ENCODE assay signal across 25 mouse cellular contexts in the genomic region with DNA sequence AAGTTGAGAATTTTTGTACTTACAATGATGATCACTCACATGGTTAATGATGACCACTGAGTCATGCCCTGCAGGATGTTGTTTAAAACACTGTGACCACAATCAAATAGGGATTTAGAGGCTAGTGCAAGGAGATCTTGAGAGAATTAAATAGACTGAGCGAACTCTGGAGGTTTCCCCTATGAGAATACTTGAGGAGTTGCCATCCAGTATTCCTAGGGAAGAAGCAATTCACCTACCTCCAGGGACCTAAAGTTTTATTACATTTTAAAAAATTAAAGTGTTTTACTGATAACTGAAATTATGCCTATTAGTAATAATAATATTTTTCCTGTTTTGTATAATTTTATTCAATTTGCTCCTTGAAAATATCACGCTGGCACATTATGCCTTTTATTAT. TPM values are rescaled to one million over a fixed set of nuclear protein-coding genes. Genes with fewer than 3 reads are reported as not detected.
DNase-seq lines count a peak whose midpoint lies in the region; ATAC-seq and TF ChIP-seq lines count a peak whose summit lies in the region.
"Had no signal": no experiment of that assay in that cellular context is flagged by ENCODE, and none has a peak within 500 bp of the region (broad histone marks: within the 10 kb centered on the region; RNA-seq: fewer than 3 reads in every experiment).

A gene (minus strand): TSS at position 101 of the 400 bp plus-strand sequence.

- no peaks in the 10 kb centered on the region for H3K27me3 ChIP-seq in hindbrain, postnatal 0 days (ENCODE audit: insufficient read depth, low read length)
- H3K27me3 ChIP-seq: CH12.LX had no signal

- no peak within 1 kb of the TSS for H3K4me2 ChIP-seq in hindbrain, postnatal 0 days (ENCODE audit: low read depth, low read length)

- H3K36me3 ChIP-seq in hindbrain, postnatal 0 days (ENCODE audit: insufficient read depth, low read length): no peaks in the 10 kb centered on the region
- H3K36me3 ChIP-seq: G1E had no signal

- H3K9ac ChIP-seq in hindbrain, postnatal 0 days (replicated peaks; ENCODE audit: low read length): no peak within 1 kb of the TSS

- 73% methylated on average over 2 of the region's 2 CpGs for WGBS in hindbrain, postnatal 0 days

- peak; percentile 4 for DNase-seq in 416B (ENCODE audit: low read depth)
- DNase-seq in hindbrain, postnatal 0 days (ENCODE audit: low spot score): no peak
- DNase-seq: adrenal gland, adult 2 months; adrenal gland, adult 8-10 months; adrenal gland, postnatal 10 days; adrenal gland, postnatal 14 days; adrenal gland, postnatal 25 days; adrenal gland, postnatal 36 days; B cell, adult 2 months; cerebellum, adult 11 months; cerebellum, adult 11-12 months; cerebellum, adult 18-20 months; cerebellum, adult 2 months; cerebellum, adult 8-10 months had no signal

- no peaks in the 10 kb centered on the region for H3K4me1 ChIP-seq in hindbrain, postnatal 0 days (ENCODE audit: insufficient read depth, low read length)

- ATAC-seq in hindbrain, postnatal 0 days: no peak
- ATAC-seq: activated CD4-positive, CD25-positive, alpha-beta regulatory T cell, adult 4 months; CD4-positive, CD25-positive, alpha-beta regulatory T cell, adult 4 months; Patski had no signal

- H3K27ac ChIP-seq in hindbrain, postnatal 0 days: no peak within 1 kb of the TSS

- no peaks in the 10 kb centered on the region for H3K9me3 ChIP-seq in hindbrain, postnatal 0 days (ENCODE audit: low read length)
- H3K9me3 ChIP-seq: G1E had no signal

- no peak for TF ChIP-seq CTCF in hindbrain, postnatal 0 days (IDR thresholded peaks at IDR 0.05; ENCODE audit: low read depth)

- H3K4me3 ChIP-seq in hindbrain, postnatal 0 days (ENCODE audit: low read length): no peak within 1 kb of the TSS

RNA-seq across cellular contexts. Expression of the gene that starts here (rescaled TPM):
- total RNA-seq in hindbrain, postnatal 0 days (2014; rRNA removed): not detected in 2 replicates
- polyA plus RNA-seq in hindbrain, postnatal 0 days (2015; fragmentation: Nextera tagmentation; extraction: Ambion mirVana): not detected in 2 replicates
- total RNA-seq: adrenal gland, adult 18-20 months; adrenal gland, adult 2 months; adrenal gland, adult 8-10 months; adrenal gland, postnatal 10 days; adrenal gland, postnatal 14 days; adrenal gland, postnatal 25 days; adrenal gland, postnatal 36 days; adrenal gland, postnatal 4 days; CH12.LX; ES-E14; G1E; MEL had no signal
- polyA plus RNA-seq: activated CD4-positive, CD25-positive, alpha-beta regulatory T cell, adult 4 months; adrenal gland, adult 2 months; brain, embryonic 14.5 days; C2C12; CD4-positive, CD25-positive, alpha-beta regulatory T cell, adult 4 months; cerebellum, adult 2 months; G1E; Patski had no signal
